Mouse (Mus musculus) left cerebral cortex, postnatal 10 days (tissue): ENCODE data around the gene Fxr1. TPM values are rescaled to one million over a fixed set of nuclear protein-coding genes. Genes with fewer than 3 reads are reported as not detected.
"Not testable (repeated sequence)": the region's sequence is repeated elsewhere in the genome, so short reads cannot be mapped to it uniquely, and the experiment has no call there.

Experiments used
- DNase-seq, 2 experiments: peaks; one replicate each; pipeline ENCODE4 v3.0.0; 2021 to 2022; ENCODE audit warnings: low spot score in 2 of 2, mixed read lengths in 1 of 2; ENCODE audit errors: extremely low spot score in 1 of 2
- intact Hi-C: fragments of 180-260 bp; cut with DNase I; formaldehyde crosslinking; loops from one replicate; pipeline ENCODE4 v1.15.1; 2025
- total RNA-seq, 2 experiments: library from RNA; stranded (reverse); gene quantifications; 2 replicates each; pipeline ENCODE4 v1.2.3; 2021

Fxr1 gene
- total RNA-seq, 2 experiments from 2014 or later, result 66.0 to 66.3 TPM

- no peak for DNase-seq
- intact Hi-C loops, result no loop called here
Measured at GRCm38 (mm10) chr3:34034803-34035202, 15.1 kb downstream of the Fxr1 start.

- intact Hi-C loops, result no loop called here
- no peak for DNase-seq
Measured at GRCm38 (mm10) chr3:34035706-34036105, 16.0 kb downstream of the Fxr1 start.

GRCm38 (mm10) chr3:34041990-34042389 is 22.2 kb downstream of the Fxr1 start:
- intact Hi-C loops, result no loop called here
- no peak for DNase-seq

GRCm38 (mm10) chr3:34062352-34062751 is 42.6 kb downstream of the Fxr1 start:
- intact Hi-C loops, result loop anchor here (10.0 kb wide), 1 partner anchor 248 kb away; no protein-coding TSS in a partner anchor
- no peak for DNase-seq

DNA sequence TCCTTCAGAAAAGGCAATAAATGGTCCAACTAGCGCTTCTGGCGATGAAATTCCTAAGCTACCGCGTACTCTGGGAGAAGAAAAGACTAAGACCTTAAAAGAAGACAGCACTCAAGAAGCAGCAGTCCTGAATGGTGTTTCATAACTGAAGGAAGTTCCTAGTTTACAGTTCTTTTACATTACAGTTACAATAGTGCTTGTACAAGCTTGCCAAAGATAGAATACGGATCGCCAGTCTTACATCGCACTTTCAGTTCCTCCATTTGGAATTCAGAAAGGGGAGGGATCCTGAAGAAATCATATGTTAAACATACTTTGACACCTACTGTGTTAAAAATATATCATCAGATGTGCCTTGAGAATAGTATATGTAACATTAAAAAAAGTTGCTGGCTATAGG is 49.2 kb downstream of the Fxr1 start:
- intact Hi-C loops, result loop anchor here (10.0 kb wide), 1 partner anchor 254 kb away; no protein-coding TSS in a partner anchor
- DNase-seq, result not testable (repeated sequence)

DNA sequence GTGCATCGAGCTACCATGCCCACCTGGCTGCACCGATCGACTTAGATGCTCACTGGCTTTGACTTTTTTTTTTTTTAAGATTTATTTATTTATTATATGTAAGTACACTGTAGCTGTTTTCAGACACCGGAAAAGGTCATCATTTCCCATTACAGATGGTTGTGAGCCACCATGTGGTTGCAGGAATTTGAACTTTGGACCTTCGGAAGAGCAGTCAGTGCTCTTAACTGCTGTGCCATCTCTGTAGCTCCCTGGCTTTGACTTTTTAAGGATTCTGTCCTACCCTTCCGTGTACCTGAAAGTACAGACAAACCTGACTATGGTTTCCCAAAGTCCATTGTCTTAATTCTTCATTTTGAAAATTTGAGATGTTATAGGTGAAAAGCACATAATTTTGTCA is 53.0 kb downstream of the Fxr1 start:
- intact Hi-C loops, result loop anchor here (10.0 kb wide), 1 partner anchor 118 kb away; no protein-coding TSS in a partner anchor
- no peak for DNase-seq

DNA sequence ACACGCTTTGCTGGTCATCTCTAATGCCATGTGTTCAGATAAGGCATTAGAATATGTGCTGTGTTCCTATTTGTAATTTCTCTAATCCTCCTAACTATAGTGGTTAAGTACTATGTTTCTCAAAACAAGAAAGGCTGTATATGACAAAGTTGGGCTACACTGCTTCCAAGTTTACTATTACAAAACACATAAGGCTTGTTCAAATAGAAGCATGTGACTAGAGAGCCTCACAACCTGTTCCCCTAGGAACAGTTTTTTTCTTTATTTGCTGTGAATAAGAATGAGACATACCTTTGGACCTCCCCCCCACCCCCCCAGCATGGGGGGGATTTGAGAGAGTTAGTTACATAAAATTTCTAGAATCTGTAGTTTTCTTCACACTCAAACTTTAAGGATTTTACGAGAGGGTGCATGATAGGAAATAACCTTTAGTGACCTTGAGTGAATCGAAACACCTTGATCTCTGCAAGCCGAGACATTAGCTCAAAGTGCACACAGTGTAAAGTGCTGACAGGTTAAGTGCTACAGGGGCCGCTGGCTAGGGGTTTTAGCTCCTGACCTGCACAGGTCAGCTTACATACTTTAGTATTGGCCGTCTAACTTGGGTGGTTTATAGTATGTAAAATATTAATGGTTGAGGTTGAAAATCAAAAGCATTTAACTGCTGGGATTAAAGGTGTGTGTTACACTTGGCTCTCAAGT is 56.5 kb downstream of the Fxr1 start:
- intact Hi-C loops, result loop anchor here (5.0 to 10.0 kb wide), 2 partner anchors 121 kb away; no protein-coding TSS in a partner anchor

DNA sequence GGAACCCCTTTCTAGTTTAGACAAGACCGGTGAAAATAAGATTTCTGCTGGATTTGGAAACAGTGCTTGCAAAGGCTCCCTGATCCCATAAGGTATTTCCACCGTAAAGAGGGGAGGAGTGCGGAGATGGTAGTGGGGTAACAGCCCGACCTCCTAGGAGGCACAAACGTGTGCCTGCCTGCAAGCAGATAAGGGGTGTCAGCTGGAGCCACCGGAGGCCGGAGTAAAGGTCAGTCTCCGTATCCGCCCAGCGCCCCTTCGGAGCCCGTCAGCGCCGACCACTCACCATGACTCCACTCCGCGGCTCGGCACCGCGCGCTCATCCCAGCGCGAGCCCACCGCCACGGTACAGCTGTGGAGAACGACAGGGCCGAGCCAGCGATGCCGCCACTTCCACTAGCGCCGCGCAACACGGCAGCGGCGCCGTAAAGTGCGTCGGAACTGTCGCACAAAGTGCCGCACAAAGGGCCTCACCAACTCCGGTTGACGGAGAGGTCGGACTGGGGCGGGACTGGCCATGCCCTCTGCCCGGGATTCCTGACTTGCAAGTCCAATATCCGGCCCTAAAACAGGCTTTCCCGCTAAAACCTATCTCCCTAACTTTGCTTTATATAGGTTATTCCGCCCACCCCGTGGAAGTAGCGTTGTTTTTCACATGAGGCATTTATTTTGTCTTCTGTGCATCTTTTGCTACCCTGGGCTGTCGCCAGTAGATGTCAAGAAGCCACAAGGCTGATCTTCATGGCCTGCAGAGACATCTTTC is 61.3 kb downstream of the Fxr1 start, which contains the start of gene Dnajc19:
Gene Dnajc19, minus strand, starts transcription at position 422 of the 763 bp plus-strand sequence.
- DNase-seq, result peak; percentile 84 to 94
- intact Hi-C loops, result no loop called here

More for the DNA sequence above, 56.5 kb downstream of the Fxr1 start:
- DNase-seq, result no peak

DNA sequence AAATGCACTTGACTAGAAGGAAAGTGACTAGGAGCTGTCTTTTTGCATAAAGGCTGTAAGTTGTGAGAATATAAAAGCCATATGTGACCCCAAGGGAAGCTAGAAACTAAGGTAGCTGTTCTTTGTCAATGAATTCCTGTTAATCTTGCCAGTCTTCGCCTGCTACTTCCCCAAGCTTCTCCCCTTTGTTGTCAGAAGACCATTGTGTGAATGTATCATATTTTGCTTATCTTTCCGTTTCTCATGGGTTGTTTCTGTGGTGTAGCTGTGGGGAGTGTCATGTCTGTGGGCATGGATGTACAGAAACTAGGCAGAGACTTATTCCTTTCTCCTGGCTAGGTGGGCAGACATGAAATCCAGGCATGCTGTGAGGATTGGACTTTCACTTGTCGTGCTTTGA is 62.2 kb downstream of the Fxr1 start:
- DNase-seq, result no peak
- intact Hi-C loops, result no loop called here

DNA sequence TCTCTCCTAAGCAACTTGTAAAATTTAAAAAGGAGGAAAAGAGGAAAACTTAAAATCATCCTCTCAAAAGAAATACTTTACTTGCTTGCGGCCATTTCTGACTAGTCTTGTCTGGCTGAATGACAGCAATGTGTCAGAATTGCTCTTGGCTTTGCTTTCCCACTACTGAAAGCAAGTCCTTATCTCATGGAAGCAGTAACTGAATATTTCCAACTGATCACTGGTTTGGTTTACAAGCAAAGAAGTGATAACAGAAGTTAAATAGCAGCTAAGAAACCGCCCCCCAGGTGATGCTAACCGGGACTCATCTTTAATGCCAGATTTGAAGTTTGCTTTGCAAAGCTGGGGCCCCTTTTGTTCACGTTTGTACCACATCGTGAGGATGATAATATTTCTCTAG is 63.9 kb downstream of the Fxr1 start:
- no peak for DNase-seq
- intact Hi-C loops, result no loop called here

GRCm38 (mm10) chr3:34102891-34103290 is 83.1 kb downstream of the Fxr1 start:
- intact Hi-C loops, result no loop called here
- DNase-seq, result no peak

- no peak for DNase-seq
Measured at GRCm38 (mm10) chr3:34103902-34104672, 84.3 kb downstream of the Fxr1 start.

DNA sequence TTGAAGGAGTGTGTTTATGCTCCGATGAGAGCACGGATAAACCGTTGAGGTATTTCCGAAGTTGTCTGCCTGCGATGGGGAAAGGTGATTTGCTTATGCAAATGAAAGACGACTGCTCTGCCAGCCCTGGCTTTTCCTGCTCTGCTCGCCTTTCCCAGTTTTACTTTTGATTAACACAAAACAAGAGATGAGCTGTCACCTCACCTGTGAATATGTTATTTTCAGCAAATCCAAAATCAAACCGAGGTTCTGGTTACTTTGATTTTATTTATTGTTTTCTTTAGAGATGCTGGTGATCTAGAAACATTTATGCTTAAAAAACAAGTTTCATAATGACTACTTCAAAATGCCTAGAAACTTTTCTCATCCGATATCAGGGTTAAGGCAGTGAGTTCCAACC is 86.7 kb downstream of the Fxr1 start:
- intact Hi-C loops, result no loop called here
- no peak for DNase-seq

More at GRCm38 (mm10) chr3:34103902-34104672, 84.3 kb downstream of the Fxr1 start:
- intact Hi-C loops, result no loop called here

- intact Hi-C loops, result no loop called here
- no peak for DNase-seq
Measured at GRCm38 (mm10) chr3:34107631-34108030, 87.9 kb downstream of the Fxr1 start.

DNA sequence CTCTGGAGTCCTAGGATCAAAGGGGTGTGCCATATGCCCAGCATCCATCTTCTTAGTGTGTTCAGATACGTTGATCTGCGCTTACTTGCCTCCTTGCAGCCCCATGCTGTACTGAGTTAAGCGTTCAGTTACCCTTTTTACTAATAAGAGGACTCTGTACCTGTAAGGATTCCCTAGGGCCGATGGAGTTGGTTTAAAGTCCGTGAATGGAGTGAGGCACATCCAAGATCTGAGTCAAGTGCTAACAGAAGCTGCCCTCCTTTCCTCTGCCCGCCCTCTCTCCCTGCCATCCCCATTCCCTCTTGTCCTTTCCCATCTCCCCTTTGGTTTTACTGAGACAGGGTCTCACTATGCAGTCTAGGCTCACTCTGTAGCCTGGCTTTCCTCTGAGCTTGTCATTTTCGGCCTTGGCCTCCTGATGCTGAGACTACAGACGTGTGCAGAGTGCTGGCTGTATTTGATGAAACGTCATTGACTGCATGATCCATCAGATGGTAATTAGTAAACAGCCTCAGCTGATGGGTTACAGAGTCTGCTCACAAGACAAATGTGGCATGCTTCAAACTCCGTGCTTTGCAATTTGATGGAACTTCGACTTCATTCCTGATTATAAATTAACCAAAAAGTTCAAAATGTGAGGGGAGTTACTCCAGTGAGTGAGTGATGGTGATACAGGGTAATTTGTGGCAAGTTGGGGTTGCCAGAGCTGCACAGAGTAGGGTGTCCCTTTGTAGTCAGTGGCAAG is 92.4 kb downstream of the Fxr1 start:
- DNase-seq, result no peak
- intact Hi-C loops, result no loop called here

DNA sequence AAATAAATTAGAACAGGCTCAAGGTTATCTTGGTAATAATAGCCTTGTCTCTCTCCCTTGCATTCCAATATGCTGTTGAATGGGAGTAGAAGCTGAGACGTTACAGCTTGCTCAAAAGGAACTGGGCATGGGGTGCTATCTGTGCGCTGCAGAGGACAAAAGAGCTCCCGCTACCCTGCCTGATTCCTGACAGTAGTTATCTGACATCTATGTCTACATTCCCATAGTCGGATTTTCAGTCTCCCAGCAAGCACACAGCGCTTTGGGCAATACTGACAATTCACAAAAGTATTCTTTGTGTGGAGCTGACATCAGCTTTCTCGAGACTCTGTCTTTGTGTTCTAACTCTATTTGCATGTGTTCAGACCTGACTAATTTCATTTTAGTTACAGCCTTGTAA is 96.1 kb downstream of the Fxr1 start:
- intact Hi-C loops, result no loop called here
- DNase-seq, result no peak

- intact Hi-C loops, result no loop called here
- no peak for DNase-seq
Measured at GRCm38 (mm10) chr3:34119869-34120268, 100.1 kb downstream of the Fxr1 start.
